Mouse (Mus musculus): ENCODE measurements around the gene Crispld2. TPM values are rescaled to one million over a fixed set of nuclear protein-coding genes. Genes with fewer than 3 reads are reported as not detected.

Gene Crispld2
- polyA plus RNA-seq, 1 experiment = 4.1 TPM

DNA sequence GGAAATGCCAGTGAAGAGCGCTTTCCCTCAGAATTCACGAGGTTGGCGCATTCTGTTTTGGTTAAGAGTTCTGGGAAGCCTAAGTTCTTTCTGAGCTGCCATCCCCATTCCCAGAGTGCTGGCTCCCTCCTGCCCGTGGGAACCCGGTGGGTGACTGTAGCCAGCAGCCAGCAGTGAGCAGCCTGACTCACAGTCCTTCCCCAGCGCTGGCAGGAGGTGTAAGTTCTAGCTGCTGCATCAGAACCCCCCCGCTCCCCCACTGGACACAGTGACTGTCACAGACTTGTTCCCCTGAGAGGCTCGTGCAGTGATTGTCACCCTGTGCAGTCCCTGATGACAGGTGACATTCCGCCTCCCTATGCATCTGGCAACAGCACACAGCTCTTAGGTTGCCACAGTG, 22.1 kb upstream of the Crispld2 start:
- 89% methylated on average over 9 of the region's 9 CpGs for WGBS
- Histone ChIP-seq H3K4me3 (ENCODE audit: extremely low read depth, insufficient read depth, insufficient read length) (no peak overlapping the region), H3K27ac (ENCODE audit: insufficient read depth, low read length) (no peak overlapping the region), H3K27me3 (ENCODE audit: control insufficient read depth, insufficient read depth, low read length) (no peaks in the 10 kb centered on the region), H3K36me3 (ENCODE audit: control insufficient read depth, insufficient read depth, low read length) (no peaks in the 10 kb centered on the region), H3K4me1 (ENCODE audit: control insufficient read depth, insufficient read depth, insufficient read length) (no peaks in the 10 kb centered on the region)
- no peak for DNase-seq (ENCODE audit: low read depth in 1 of 2, low spot score in 2 of 2)
- TF ChIP-seq CTCF (IDR thresholded peaks at IDR 0.05; ENCODE audit: extremely low read depth, insufficient read depth, insufficient read length, insufficient replicate concordance) = no peak
- no peak for TF ChIP-seq POLR2A (IDR thresholded peaks at IDR 0.05; ENCODE audit: low read depth, low read length)

DNA sequence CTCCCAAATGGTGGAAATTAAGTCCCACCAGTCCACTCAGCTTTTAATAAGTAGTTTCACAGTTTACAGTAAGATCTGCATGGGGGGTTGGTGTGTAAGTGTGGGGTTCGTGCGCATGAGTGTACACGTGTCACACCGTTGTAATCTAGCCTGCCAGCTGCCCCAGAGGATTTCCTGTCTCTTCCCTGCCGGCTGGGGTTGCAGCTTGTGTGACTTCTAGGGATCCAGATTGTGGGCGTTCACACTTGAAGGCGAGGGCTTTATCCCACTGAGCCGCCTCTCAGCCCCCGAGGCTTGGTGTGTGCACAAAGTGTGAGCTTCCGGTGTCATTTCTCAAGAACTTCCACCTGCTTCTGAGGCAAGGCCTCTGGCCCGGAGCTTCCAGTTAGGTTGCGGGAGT, 19.7 kb upstream of the Crispld2 start:
- H3K27ac ChIP-seq (ENCODE audit: insufficient read depth, low read length) = no peak overlapping the region
- H3K4me3 ChIP-seq (ENCODE audit: extremely low read depth, insufficient read depth, insufficient read length) = no peak overlapping the region
- H3K36me3 ChIP-seq (ENCODE audit: control insufficient read depth, insufficient read depth, low read length) = no peaks in the 10 kb centered on the region
- H3K27me3 ChIP-seq (ENCODE audit: control insufficient read depth, insufficient read depth, low read length) = no peaks in the 10 kb centered on the region
- TF ChIP-seq CTCF (IDR thresholded peaks at IDR 0.05; ENCODE audit: extremely low read depth, insufficient read depth, insufficient read length, insufficient replicate concordance) (no peak), POLR2A (IDR thresholded peaks at IDR 0.05; ENCODE audit: low read depth, low read length) (no peak)
- no peaks in the 10 kb centered on the region for H3K4me1 ChIP-seq (ENCODE audit: control insufficient read depth, insufficient read depth, insufficient read length)
- no peak for DNase-seq (ENCODE audit: low read depth in 1 of 2, low spot score in 2 of 2)
- WGBS = 25% methylated on average over 12 of the region's 12 CpGs

DNA sequence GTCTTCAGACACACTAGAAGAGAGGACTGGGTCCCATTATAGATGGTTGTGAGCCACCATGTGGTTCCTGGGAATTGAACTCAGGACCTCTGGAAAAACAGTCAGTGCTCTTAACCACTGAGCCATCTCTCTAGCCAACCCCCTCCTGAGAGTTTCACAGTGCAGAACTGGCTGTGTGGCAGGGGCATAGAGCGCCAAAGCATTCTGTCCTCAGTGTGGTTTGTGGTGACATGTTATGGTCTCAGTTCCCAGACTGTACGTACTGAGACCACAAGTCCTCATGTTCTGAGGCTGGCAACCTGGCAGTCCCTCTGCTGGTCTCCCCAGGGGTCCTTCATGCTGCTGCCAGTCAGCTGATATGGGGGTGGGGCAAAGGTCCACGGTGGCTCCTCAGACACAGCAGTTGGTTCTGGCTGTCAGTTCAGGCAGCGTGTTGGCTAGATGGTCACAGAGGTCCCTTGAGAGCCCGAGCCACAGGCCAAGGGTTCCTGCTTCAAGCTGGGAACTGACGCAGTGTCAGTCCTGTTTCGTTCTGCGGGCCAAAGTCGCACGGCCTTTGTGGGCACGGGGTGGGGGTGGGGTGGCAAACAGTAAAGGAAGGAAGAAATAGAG, 13.4 kb upstream of the Crispld2 start:
- Histone ChIP-seq H3K36me3 (ENCODE audit: control insufficient read depth, insufficient read depth, low read length) (no peaks in the 10 kb centered on the region), H3K4me3 (ENCODE audit: extremely low read depth, insufficient read depth, insufficient read length) (no peak overlapping the region), H3K27me3 (ENCODE audit: control insufficient read depth, insufficient read depth, low read length) (no peaks in the 10 kb centered on the region), H3K27ac (ENCODE audit: insufficient read depth, low read length) (no peak overlapping the region), H3K4me1 (ENCODE audit: control insufficient read depth, insufficient read depth, insufficient read length) (peaks cover 4% of the 10 kb centered on the region; the same call in 1 of the 2 replicates)
- DNase-seq (ENCODE audit: low read depth in 1 of 2, low spot score in 2 of 2) = no peak
- 25% methylated on average over 11 of the region's 11 CpGs for WGBS
- TF ChIP-seq CTCF (IDR thresholded peaks at IDR 0.05; ENCODE audit: extremely low read depth, insufficient read depth, insufficient read length, insufficient replicate concordance) (no peak), POLR2A (IDR thresholded peaks at IDR 0.05; ENCODE audit: low read depth, low read length) (no peak)

- no peak for DNase-seq (ENCODE audit: low read depth in 1 of 2, low spot score in 2 of 2)
- H3K4me1 ChIP-seq (ENCODE audit: control insufficient read depth, insufficient read depth, insufficient read length) = peaks cover 4% of the 10 kb centered on the region; the same call in 1 of the 2 replicates
- no peak overlapping the region for H3K27ac ChIP-seq (ENCODE audit: insufficient read depth, low read length)
- no peaks in the 10 kb centered on the region for H3K36me3 ChIP-seq (ENCODE audit: control insufficient read depth, insufficient read depth, low read length)
- no peak overlapping the region for H3K4me3 ChIP-seq (ENCODE audit: extremely low read depth, insufficient read depth, insufficient read length)
- H3K27me3 ChIP-seq (ENCODE audit: control insufficient read depth, insufficient read depth, low read length) = no peaks in the 10 kb centered on the region
- WGBS = 83% methylated on average over 4 of the region's 4 CpGs
- TF ChIP-seq CTCF (IDR thresholded peaks at IDR 0.05; ENCODE audit: extremely low read depth, insufficient read depth, insufficient read length, insufficient replicate concordance) (no peak), POLR2A (IDR thresholded peaks at IDR 0.05; ENCODE audit: low read depth, low read length) (no peak)
These were observed 11.0 kb upstream of the Crispld2 start for GRCm38 (mm10) chr8:119981253-119981652.

- Histone ChIP-seq H3K27me3 (ENCODE audit: control insufficient read depth, insufficient read depth, low read length) (no peaks in the 10 kb centered on the region), H3K4me1 (ENCODE audit: control insufficient read depth, insufficient read depth, insufficient read length) (peaks cover 2% of the 10 kb centered on the region; the same call in 1 of the 2 replicates), H3K4me3 (ENCODE audit: extremely low read depth, insufficient read depth, insufficient read length) (no peak overlapping the region), H3K27ac (ENCODE audit: insufficient read depth, low read length) (no peak overlapping the region), H3K36me3 (ENCODE audit: control insufficient read depth, insufficient read depth, low read length) (no peaks in the 10 kb centered on the region)
- no peak for DNase-seq (ENCODE audit: low read depth in 1 of 2, low spot score in 2 of 2)
- TF ChIP-seq CTCF (IDR thresholded peaks at IDR 0.05; ENCODE audit: extremely low read depth, insufficient read depth, insufficient read length, insufficient replicate concordance) (no peak; the same call in 1 of the 2 replicates), POLR2A (IDR thresholded peaks at IDR 0.05; ENCODE audit: low read depth, low read length) (no peak)
These were observed 8.2 kb upstream of the Crispld2 start for GRCm38 (mm10) chr8:119984085-119984484.

- no peak overlapping the region for H3K4me3 ChIP-seq (ENCODE audit: extremely low read depth, insufficient read depth, insufficient read length)
- no peaks in the 10 kb centered on the region for H3K4me1 ChIP-seq (ENCODE audit: control insufficient read depth, insufficient read depth, insufficient read length)
- TF ChIP-seq CTCF (IDR thresholded peaks at IDR 0.05; ENCODE audit: extremely low read depth, insufficient read depth, insufficient read length, insufficient replicate concordance) (no peak), POLR2A (IDR thresholded peaks at IDR 0.05; ENCODE audit: low read depth, low read length) (no peak)
- H3K27me3 ChIP-seq (ENCODE audit: control insufficient read depth, insufficient read depth, low read length) = no peaks in the 10 kb centered on the region
- WGBS = 73% methylated on average over 5 of the region's 5 CpGs
- no peak for DNase-seq (ENCODE audit: low read depth in 1 of 2, low spot score in 2 of 2)
- H3K27ac ChIP-seq (ENCODE audit: insufficient read depth, low read length) = no peak overlapping the region
- no peaks in the 10 kb centered on the region for H3K36me3 ChIP-seq (ENCODE audit: control insufficient read depth, insufficient read depth, low read length)
These were observed 6.1 kb upstream of the Crispld2 start for GRCm38 (mm10) chr8:119986174-119986573.

GRCm38 (mm10) chr8:119988087-119988486, 4.2 kb upstream of the Crispld2 start:
- H3K27ac ChIP-seq (ENCODE audit: insufficient read depth, low read length) = no peak overlapping the region

More at GRCm38 (mm10) chr8:119988087-119988486, 4.2 kb upstream of the Crispld2 start:
- peaks cover 2% of the 10 kb centered on the region for H3K27me3 ChIP-seq (ENCODE audit: control insufficient read depth, insufficient read depth, low read length)
- H3K36me3 ChIP-seq (ENCODE audit: control insufficient read depth, insufficient read depth, low read length) = no peaks in the 10 kb centered on the region
- no peaks in the 10 kb centered on the region for H3K4me1 ChIP-seq (ENCODE audit: control insufficient read depth, insufficient read depth, insufficient read length)
- no peak overlapping the region for H3K4me3 ChIP-seq (ENCODE audit: extremely low read depth, insufficient read depth, insufficient read length)
- no peak for TF ChIP-seq CTCF (IDR thresholded peaks at IDR 0.05; ENCODE audit: extremely low read depth, insufficient read depth, insufficient read length, insufficient replicate concordance)
- no peak for TF ChIP-seq POLR2A (IDR thresholded peaks at IDR 0.05; ENCODE audit: low read depth, low read length)
- DNase-seq (ENCODE audit: low read depth in 1 of 2, low spot score in 2 of 2) = no peak
- 75% methylated on average over 15 of the region's 15 CpGs for whole genome bisulfite sequencing
